Mouse (Mus musculus): Measurements from ENCODE around the gene Adk.

DNA sequence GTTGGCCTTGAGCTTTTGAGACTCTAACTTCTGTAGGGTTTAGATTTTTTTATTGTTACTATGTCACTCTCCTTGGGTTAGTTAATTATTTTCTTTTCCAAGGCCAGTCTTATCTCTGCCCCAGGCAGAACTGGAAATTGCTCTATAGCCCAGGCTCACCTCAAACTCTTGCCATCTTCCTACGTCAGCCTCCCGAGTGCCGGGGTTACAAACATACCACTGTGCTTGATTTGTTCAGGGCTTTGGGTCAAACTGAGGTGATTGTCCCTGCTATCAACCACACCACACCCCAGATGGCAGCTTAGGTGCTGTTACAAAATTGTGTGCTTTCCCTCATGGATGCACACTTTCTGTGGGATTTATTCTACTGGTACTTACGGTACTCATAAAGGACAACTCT is 44.3 kb downstream of the Adk start:
- TF ChIP-seq TCF12 (IDR thresholded peaks at IDR 0.05; ENCODE audit: low read depth, low read length) (no peak), POLR2A (IDR thresholded peaks at IDR 0.05; ENCODE audit: control insufficient read depth in 1 of 2, insufficient read depth in 1 of 2, low read depth in 1 of 2, low read length in 2 of 2, poor library complexity in 1 of 2) (no peak), ELF1 (IDR thresholded peaks at IDR 0.05; ENCODE audit: low read depth, low read length) (no peak), MAX (IDR thresholded peaks at IDR 0.05; ENCODE audit: low read length) (no peak), CTCF (IDR thresholded peaks at IDR 0.05 in 2 of 3, conservative IDR thresholded peaks at IDR 0.05 in 1 of 3; ENCODE audit: control insufficient read depth in 1 of 3, insufficient read depth in 1 of 3, low read depth in 2 of 3, low read length in 3 of 3, poor library complexity in 1 of 3, severe bottlenecking in 1 of 3) (no peak), ZKSCAN1 (IDR thresholded peaks at IDR 0.05; ENCODE audit: low read depth, low read length) (no peak), RCOR1 (IDR thresholded peaks at IDR 0.05; ENCODE audit: low read depth, low read length) (no peak), MAFK (IDR thresholded peaks at IDR 0.05; ENCODE audit: borderline replicate concordance, low read depth, low read length) (no peak), ZMIZ1 (IDR thresholded peaks at IDR 0.05; ENCODE audit: low read depth, low read length) (no peak), ZNF384 (IDR thresholded peaks at IDR 0.05; ENCODE audit: low read depth, low read length) (no peak), MYC (IDR thresholded peaks at IDR 0.05; ENCODE audit: low read depth, low read length) (no peak), MYB (IDR thresholded peaks at IDR 0.05; ENCODE audit: low read depth, low read length) (no peak), HCFC1 (IDR thresholded peaks at IDR 0.05; ENCODE audit: low read depth, low read length) (no peak)
